Mouse (Mus musculus): ENCODE results near the gene Fbln5.

Gene Fbln5

DNA sequence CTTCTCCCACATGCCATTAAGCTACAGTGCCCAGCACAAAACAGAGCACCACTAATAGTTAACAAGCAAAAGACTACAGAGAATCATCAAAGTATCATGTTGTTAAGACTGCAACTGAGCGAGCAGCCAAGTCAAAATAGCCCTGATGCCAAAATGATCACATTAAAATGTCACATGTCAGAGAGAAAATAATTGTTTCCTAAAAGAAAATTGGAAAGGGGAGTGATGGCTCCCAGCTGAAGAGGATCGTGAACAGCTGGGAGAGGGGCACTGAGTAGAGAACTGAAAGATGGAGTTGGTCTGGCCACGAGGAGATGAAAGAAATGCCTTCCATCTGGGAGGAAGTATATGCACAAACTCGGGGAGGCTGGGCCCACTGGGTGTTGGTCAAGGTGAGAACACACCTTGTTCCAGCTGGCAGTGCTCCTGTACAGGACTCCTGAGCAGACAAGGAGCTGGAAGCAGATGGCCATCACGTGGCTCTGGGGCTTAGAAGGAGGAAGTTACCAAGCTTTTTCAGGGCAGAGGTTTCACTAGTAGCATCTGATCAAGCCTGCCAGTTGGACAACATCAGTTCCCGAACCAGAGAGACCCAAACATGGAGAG lies 59.3 kb downstream of the Fbln5 start:
- peak; percentile 90 for DNase-seq

DNA sequence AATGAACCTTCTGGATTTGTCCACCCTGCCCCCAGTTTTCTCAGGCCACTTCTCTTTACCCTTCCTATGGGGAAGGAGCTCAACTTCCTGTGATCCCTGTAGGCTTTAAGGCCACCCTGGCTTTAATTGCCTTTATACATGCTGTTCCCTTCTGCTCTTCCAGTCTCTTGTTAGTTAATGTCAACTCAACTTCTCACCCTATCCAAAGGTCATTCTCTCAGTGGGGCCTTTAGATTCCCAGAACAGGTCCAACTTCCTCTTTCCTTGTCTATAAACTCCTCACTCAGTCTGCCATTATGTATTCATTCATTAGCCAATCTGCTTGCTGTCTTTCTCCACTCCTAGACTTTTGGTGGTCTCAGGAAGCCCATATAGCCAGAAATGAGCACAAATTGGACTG lies 60.2 kb downstream of the Fbln5 start:
- no peak for DNase-seq

DNA sequence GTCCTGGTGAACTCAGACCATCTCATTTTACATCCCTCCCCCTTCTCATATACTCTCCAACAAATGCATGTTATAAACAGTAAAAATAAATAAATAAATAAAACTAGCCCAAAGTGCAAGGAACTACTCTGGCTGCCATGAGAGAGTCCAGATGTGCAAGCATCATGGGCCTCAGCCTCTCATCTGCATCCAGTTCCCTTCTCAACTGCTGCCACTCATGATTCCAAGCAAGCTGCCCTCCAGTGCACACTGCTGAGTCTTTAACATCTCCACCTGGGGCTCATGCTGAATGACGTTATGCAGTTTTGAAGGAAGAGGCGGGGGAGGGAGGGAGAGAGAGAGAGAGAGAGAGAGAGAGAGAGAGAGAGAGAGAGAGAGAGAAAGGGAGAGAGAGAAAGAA lies 76.5 kb downstream of the Fbln5 start:
- DNase-seq, result no peak

- peak; percentile 81 for DNase-seq
Measured at GRCm38 (mm10) chr12:101740486-101740885, 78.4 kb downstream of the Fbln5 start.

DNA sequence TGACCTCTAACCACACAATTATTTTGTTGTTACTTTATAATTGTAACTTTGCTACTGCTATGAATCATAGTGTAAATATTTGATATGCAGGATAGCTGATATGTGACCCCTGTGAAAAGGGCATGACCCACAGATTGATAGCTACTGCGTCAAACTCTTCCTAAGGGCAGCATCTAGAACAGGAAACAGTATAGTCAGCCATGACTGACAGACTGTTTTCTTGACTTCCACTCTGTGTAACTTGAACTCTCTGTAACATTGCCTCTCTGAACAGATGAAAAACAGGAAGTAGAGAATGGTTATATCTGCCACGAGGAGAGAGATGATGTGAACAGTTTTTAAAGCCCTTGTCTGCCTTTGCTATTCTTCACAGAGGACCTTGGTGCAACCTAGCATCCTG lies 78.8 kb downstream of the Fbln5 start:
- no peak for DNase-seq

DNA sequence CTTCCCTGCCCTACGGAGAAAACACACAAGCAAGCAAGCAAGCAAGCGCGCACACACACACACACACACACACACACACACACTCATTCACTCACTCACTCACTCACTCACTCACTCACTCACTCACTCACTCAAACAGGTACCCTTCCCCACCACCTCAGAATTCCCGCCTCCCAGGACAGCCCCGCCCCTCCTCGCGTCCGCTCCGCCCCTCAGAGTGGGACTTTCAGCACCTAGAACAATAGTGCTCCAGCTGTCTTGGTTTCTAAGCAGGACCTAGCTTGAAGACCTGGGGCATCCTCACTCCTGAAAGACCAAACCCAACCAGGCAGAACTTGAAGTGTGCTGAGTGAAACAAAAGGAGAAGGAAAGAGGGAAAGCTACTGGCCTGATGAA lies 100.1 kb downstream of the Fbln5 start:
- peak; percentile 86 for DNase-seq

DNA sequence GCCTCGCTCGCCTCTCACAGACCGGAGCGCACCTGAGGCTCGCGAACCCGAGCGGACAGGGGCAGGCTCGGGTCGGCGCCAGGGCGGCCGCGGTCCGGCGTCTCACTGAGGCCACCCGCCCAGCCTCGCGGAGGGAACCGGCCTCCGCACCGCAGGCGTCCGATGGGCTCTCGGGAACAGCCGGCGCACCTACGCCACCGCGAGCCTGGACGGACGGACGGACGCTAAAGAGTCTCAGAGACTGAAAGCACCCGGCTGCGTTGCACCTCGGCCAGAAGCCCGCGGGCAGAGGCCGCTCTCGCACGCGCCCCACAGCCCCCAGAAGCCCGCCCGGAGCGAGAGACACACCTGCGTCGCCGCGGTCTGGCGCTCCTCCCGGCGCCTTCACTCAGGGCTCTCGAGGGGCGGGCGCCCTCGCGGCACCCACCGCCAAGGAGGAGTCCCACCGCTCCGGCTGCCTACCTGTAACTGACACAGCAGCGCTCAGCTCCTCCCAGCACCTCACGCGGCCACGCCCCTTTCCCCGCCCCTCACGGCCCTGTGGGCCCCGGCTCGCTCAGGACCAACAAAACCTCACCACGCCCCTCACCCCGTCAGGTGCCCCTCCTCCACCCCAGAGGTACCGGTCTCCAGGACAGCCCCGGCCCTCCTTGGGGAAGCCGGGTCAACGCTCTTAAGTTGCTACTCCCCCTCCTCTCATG lies 100.7 kb downstream of the Fbln5 start, which contains the start of gene Tc2n:
Tc2n (minus strand) TSS at position 470 of the 701 bp plus-strand sequence.
- DNase-seq, result peak; percentile 96

DNA sequence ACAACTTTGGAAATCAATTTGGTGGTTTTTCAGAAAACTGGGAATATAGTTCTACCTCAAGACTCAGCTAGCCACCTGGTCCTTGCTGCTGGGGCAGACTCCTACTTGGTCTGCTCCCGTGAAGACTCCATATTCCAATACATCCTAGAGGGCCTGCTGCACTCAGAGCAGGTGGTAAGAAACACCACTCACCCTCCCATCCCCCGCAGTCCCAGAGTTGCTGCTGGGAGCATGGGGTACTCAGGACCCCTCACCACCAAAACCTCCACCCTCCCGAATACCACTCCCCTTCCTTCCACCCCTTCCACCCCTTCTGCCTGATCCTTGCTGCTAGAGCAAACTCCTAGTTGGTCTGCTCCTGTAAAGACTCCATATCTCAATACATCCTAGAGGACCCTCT lies 119.7 kb downstream of the Fbln5 start:
- peak; percentile 57 for DNase-seq

Data from heart, adult 11 months (tissue).